Mouse (Mus musculus) liver, embryonic 11.5 days (tissue): ENCODE data around the gene Rnf212b. TPM values are rescaled to one million over a fixed set of nuclear protein-coding genes. Genes with fewer than 3 reads are reported as not detected.

Experiments used
- ATAC-seq: fragments of 200-750 bp; cut with Nextera tagmentation; replicated peaks from 2 replicates; pipeline ENCODE4 v1.8.0; 2017; ENCODE audit warnings: moderate number of reproducible peaks, mild to moderate bottlenecking, moderate TSS enrichment, moderate library complexity; ENCODE audit not compliant: low FRiP score
- DNase-seq: peaks from one replicate; pipeline ENCODE4 v3.0.0-alpha.2; 2017; ENCODE audit warnings: low spot score
- H3K27ac ChIP-seq: fragments of 300-500 bp; sonication (generic); 2 replicates; pipeline ENCODE4 v1.5.1; 2014; ENCODE audit warnings: mild to moderate bottlenecking, low read depth, low read length, control low read depth
- H3K27me3 ChIP-seq: fragments of 300-500 bp; sonication (generic); replicated peaks from 2 replicates; pipeline ENCODE4 v1.6.1; 2014; ENCODE audit warnings: low read length, mixed read lengths; ENCODE audit not compliant: control insufficient read depth, insufficient read depth
- H3K36me3 ChIP-seq: fragments of 300-500 bp; sonication (generic); 2 replicates; pipeline ENCODE4 v1.6.1; 2014; ENCODE audit warnings: mild to moderate bottlenecking, low read length, moderate library complexity, mixed read lengths; ENCODE audit not compliant: control insufficient read depth, insufficient read depth
- H3K4me1 ChIP-seq: fragments of 300-500 bp; sonication (generic); replicated peaks from 2 replicates; pipeline ENCODE4 v1.6.1; 2014; ENCODE audit warnings: low read length, mixed read lengths; ENCODE audit not compliant: control insufficient read depth, insufficient read depth
- H3K4me2 ChIP-seq: fragments of 300-500 bp; sonication (generic); 2 replicates; pipeline ENCODE4 v1.6.1; 2014; ENCODE audit warnings: mild to moderate bottlenecking, control low read depth, moderate library complexity
- H3K4me3 ChIP-seq: fragments of 300-500 bp; sonication (generic); 2 replicates; pipeline ENCODE4 v1.5.1; 2014; ENCODE audit warnings: low read depth, low read length, control low read depth
- H3K9ac ChIP-seq: fragments of 300-500 bp; sonication (generic); 2 replicates; pipeline ENCODE4 v1.6.1; 2014; ENCODE audit warnings: low read depth, low read length, control low read depth
- H3K9me3 ChIP-seq: fragments of 300-500 bp; sonication (generic); 2 replicates; pipeline ENCODE4 v1.6.1; 2016; ENCODE audit warnings: low read length, inconsistent platforms, mixed read lengths; ENCODE audit not compliant: control insufficient read depth
- WGBS: fragments of 180-500 bp; shearing (Covaris S2); extraction: QIAGEN DNeasy Blood & Tissue Kit; methylation state at CpG from one replicate; pipeline ENCODE4 v1.1.7; 2014; 5-methylcytosine and 5-hydroxymethylcytosine counted together
- polyA plus RNA-seq: library from polyadenylated mRNA; unstranded; fragments of >200 nt; fragmentation: Nextera tagmentation; extraction: Ambion mirVana; gene quantifications from 2 replicates; pipeline ENCODE4 v1.2.1, GENCODE M21; 2014

Rnf212b gene
- polyA plus RNA-seq, 1 experiment from 2014 or later = not detected

DNA sequence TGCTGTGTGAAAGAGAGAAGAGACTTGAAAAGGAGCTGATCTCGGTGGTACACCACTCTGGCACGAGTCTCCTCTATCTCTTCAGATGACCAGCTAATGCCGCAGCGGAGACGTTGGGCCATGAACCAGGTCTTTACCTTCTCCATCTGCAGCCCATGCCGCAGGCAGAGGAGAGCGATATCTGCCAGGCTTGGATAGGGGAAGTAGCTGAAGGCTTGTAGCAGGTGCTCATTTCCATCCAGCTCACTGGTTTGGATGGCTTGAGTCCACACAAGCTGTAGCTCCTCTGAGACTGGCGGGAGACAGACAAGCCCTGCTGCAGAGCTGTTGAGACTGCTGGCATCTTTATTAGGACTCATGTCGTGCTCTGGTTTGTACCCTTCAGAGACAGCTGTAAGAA lies 44.0 kb downstream of the Rnf212b start:
- no peaks in the 10 kb centered on the region for H3K9me3 ChIP-seq
- no peaks in the 10 kb centered on the region for H3K27me3 ChIP-seq
- H3K4me3 ChIP-seq = no peak overlapping the region
- 90% methylated on average over 9 of the region's 9 CpGs for WGBS
- H3K36me3 ChIP-seq = no peaks in the 10 kb centered on the region; the same call in 1 of the 2 replicates
- ATAC-seq (no peak), DNase-seq (no peak)
- no peak overlapping the region for H3K4me2 ChIP-seq
- no peak overlapping the region for H3K9ac ChIP-seq
- H3K27ac ChIP-seq = no peak overlapping the region
- H3K4me1 ChIP-seq = no peaks in the 10 kb centered on the region

DNA sequence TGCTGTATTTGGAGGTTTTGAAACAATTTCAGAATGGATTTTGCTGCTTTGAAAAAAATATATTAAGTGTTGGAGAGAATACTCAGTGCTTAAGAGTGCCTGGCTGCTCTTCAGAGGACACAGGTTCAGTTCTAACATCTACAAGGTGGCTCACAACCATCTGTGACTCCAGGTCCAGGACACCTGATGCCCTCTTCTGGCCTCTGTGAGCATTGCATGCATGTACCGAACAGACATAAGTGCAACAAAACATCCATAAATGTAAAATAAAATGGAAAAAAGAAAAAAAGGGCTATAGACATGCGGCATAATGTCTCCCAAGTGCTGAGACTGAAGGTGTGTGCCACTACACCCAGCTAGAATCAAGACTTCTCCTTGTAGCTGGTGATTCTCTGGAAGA lies 46.6 kb downstream of the Rnf212b start:
- Histone ChIP-seq H3K4me3 (no peak overlapping the region), H3K9ac (no peak overlapping the region), H3K9me3 (no peaks in the 10 kb centered on the region), H3K4me1 (no peaks in the 10 kb centered on the region; the same call in 1 of the 2 replicates), H3K36me3 (no peaks in the 10 kb centered on the region; the same call in 1 of the 2 replicates), H3K27ac (no peak overlapping the region), H3K27me3 (no peaks in the 10 kb centered on the region), H3K4me2 (no peak overlapping the region)
- 34% methylated on average over 2 of the region's 2 CpGs for WGBS
- ATAC-seq = no peak
- no peak for DNase-seq

DNA sequence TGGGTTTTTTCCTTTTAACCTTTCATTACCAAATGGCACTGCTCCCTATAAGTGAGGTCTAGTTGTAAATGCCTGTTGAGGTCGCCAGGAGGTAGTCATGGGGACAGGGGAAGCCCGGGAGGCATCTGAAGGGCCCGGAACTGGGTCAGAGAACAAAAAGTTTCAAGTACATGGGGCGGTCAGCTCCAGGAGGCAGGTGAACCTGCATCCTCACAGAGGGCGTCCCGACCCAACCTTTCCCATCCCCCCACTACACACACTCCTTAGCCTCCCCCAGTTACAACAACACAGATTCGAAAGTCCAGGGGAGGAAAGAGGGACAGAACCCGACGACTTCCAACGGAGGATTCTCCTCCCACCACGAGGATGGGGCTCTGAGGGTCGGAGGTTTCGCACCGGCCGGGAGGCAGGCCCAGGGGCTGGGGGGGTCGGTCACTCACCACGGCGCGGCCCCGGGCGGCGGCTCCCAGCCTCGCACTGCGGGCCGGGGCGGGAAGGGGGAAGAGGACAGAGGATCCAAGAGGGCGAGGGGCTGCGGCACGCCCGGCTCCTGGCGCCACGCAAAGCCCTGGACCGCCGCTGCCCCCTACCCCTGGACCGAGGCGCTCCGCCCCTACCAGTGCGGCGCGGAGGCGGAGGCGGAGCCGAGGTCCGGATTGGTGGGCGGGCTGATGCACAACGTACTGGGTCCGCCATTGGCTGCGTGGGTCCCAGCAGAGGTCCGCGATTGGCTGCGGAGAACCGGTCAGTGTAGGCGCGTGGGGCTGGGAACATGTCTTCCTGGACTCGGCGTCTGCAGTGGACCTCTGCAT lies 49.8 kb downstream of the Rnf212b start:
- Histone ChIP-seq H3K27me3 (no peaks in the 10 kb centered on the region), H3K4me3 (peak overlapping the region; percentile 77), H3K36me3 (no peaks in the 10 kb centered on the region; the same call in 1 of the 2 replicates), H3K9ac (peak overlapping the region; percentile 86), H3K27ac (0 out of 2 replicates have a peak overlapping the region, but pooled peaks have one; percentile 41), H3K4me1 (no peaks in the 10 kb centered on the region; the same call in 1 of the 2 replicates), H3K9me3 (no peaks in the 10 kb centered on the region), H3K4me2 (peak overlapping the region; percentile 89)
- under 1% methylated on average over 55 of the region's 56 CpGs for WGBS
- ATAC-seq (peak; percentile 99), DNase-seq (peak; percentile 89)

DNA sequence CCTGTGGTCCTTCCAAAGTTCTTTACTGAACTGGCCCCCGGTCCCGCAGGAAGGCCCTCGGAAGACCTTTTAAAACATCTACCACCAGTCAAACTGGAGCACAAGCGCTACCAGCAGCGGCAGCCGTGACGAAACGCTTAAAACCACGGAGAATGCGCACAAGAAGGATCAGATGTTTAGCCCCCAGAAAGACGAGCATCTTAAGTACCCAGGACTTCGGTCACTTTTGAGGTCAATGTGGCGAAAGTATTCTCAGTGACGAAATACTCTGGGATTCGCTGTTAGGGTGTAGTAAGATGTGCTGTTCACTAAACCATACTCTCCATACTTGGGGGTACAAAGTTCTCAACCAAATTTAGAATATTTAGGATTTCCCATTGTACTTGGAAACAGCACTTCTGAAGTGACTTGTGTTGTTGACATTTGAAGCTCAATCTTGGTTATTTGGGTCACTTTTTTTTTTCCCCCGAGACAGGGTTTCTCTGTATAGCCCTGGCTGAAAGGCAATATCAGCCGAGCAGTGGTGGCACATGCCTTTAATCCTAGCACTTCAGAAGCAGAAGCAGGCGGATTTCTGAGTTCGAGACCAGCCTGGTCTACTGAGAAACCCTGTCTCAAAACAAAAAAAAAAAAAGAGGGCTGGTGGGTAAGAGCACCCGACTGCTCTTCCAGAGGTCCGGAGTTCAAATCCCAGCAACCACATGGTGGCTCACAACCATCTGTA lies 50.5 kb downstream of the Rnf212b start:
- ATAC-seq = no peak

DNA sequence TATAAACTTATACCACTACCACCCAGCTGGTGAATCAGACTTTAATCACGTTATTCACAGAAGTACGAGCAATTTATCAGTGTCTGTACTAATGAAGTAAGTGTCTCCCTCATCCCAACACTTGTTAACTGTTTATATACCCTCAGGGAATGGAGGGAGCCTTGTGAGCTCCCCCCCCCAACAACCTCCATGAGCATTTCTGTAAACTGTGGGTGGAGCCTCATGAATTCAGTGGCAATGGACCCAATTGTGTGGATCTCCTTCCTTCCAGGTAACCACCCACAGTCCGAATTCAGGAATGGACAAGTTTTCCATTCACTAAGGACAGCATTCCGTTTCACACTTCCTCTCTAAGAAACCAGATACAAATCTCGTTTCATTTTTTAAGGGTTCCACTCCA lies 51.7 kb downstream of the Rnf212b start:
- H3K9me3 ChIP-seq = no peaks in the 10 kb centered on the region
- no peaks in the 10 kb centered on the region; the same call in 1 of the 2 replicates for H3K4me1 ChIP-seq
- no peak overlapping the region for H3K27ac ChIP-seq
- no peaks in the 10 kb centered on the region for H3K27me3 ChIP-seq
- 75% methylated on average over 5 of the region's 5 CpGs for WGBS
- H3K9ac ChIP-seq = no peak overlapping the region
- no peak for DNase-seq
- no peak overlapping the region for H3K4me2 ChIP-seq
- ATAC-seq = no peak
- no peak overlapping the region for H3K4me3 ChIP-seq
- no peaks in the 10 kb centered on the region for H3K36me3 ChIP-seq

More for the DNA sequence above, 50.5 kb downstream of the Rnf212b start:
- no peak for DNase-seq
- H3K9ac ChIP-seq = peak overlapping the region; percentile 86
- 13% methylated on average over 21 of the region's 21 CpGs for WGBS
- H3K36me3 ChIP-seq = no peaks in the 10 kb centered on the region; the same call in 1 of the 2 replicates
- H3K4me2 ChIP-seq = peak overlapping the region; percentile 89
- no peaks in the 10 kb centered on the region for H3K27me3 ChIP-seq
- peak overlapping the region; percentile 77 for H3K4me3 ChIP-seq
- no peak overlapping the region for H3K27ac ChIP-seq
- no peaks in the 10 kb centered on the region for H3K9me3 ChIP-seq
- no peaks in the 10 kb centered on the region; the same call in 1 of the 2 replicates for H3K4me1 ChIP-seq

DNA sequence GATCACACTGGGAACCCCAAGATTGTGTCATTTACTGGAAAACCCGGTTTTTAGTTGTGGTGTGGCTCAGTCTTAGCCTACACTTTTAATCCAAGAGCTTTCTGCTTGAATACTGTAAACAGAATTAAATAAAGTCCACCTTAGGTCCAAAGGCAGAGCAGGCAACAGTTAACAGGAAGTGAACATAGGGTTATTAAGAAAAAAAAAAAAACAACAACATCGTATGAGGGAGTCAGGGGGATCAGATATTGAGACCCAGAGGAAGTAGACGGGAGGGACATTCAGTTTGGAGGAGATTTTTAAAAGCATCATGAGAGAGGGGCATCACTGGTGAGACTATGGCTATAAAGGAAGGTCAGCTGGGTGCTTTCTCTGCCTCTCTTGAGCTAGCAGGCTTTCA lies 52.3 kb downstream of the Rnf212b start:
- Histone ChIP-seq H3K36me3 (no peaks in the 10 kb centered on the region), H3K27me3 (no peaks in the 10 kb centered on the region), H3K9me3 (no peaks in the 10 kb centered on the region), H3K27ac (no peak overlapping the region), H3K4me1 (no peaks in the 10 kb centered on the region; the same call in 1 of the 2 replicates), H3K9ac (no peak overlapping the region), H3K4me2 (no peak overlapping the region), H3K4me3 (no peak overlapping the region)
- DNase-seq = no peak
- no peak for ATAC-seq
- WGBS = 46% methylated on average over 3 of the region's 3 CpGs

DNA sequence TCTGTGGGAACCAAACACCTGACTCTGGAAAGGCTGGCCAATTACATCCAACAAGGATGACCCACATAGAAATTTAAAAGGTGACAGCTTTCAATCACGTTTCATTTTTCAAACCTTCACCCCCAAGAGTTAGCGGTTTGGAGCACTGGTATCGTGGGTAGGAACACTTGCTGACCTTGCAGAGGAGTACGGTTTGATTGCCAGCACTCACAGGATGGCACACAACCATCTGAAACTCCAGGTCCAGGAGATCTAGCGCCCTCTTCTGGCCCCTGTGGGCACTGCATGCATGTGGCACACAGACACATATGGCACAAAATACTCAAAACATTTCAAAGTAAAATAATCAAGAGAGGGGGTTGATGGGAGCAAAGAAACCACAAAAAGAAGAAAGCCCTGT lies 53.0 kb downstream of the Rnf212b start:
- 62% methylated on average over 5 of the region's 5 CpGs for WGBS
- Histone ChIP-seq H3K36me3 (no peaks in the 10 kb centered on the region), H3K4me1 (no peaks in the 10 kb centered on the region; the same call in 1 of the 2 replicates), H3K27me3 (no peaks in the 10 kb centered on the region), H3K4me2 (no peak overlapping the region), H3K27ac (no peak overlapping the region), H3K4me3 (no peak overlapping the region), H3K9me3 (no peaks in the 10 kb centered on the region), H3K9ac (no peak overlapping the region)
- DNase-seq = no peak
- no peak for ATAC-seq

DNA sequence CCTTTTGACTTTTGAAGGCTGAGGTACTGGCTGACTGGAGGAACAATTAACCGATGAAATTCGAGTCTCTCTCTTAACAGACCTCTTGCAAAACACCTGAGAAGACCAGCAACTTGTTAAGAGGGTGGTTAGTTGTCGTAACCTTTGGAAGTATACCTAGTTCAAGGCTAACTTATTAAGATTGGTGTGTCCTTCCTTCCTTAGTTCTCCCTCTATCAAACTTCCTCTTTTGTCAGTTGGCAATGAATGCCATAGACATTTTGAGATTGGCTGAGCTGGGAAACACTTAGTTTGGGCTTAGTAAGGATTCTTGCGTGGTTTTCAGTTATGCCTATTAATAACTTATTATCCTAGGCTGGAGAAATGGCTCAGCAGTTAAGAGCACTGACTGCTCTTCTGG lies 54.1 kb downstream of the Rnf212b start:
- 75% methylated on average over 4 of the region's 4 CpGs for WGBS
- Histone ChIP-seq H3K4me3 (no peak overlapping the region), H3K4me1 (no peaks in the 10 kb centered on the region; the same call in 1 of the 2 replicates), H3K4me2 (no peak overlapping the region), H3K27me3 (no peaks in the 10 kb centered on the region), H3K9me3 (no peaks in the 10 kb centered on the region), H3K27ac (no peak overlapping the region), H3K36me3 (no peaks in the 10 kb centered on the region), H3K9ac (no peak overlapping the region)
- ATAC-seq = no peak
- no peak for DNase-seq
